Mouse (Mus musculus): ENCODE data around the gene Sipa1l3. TPM values are rescaled to one million over a fixed set of nuclear protein-coding genes. Genes with fewer than 3 reads are reported as not detected.

Sipa1l3 gene
- polyA plus RNA-seq, 1 experiment from 2014 or later = 22.0 TPM

- peak within 1 kb of the TSS; percentile 90 for H3K4me2 ChIP-seq (replicated peaks; ENCODE audit: low read depth)
- H3K9ac ChIP-seq (ENCODE audit: low read depth, low read length) = peak within 1 kb of the TSS; percentile 50
- TF ChIP-seq CTCF (IDR thresholded peaks at IDR 0.05; ENCODE audit: low read depth) = peak; percentile 87
- 0 out of 2 replicates have a peak, but pooled peaks cover 3% of the 10 kb centered on the region for H3K4me1 ChIP-seq (replicated peaks; ENCODE audit: control insufficient read depth, insufficient read depth, low read length)
- H3K36me3 ChIP-seq (ENCODE audit: control insufficient read depth, insufficient read depth) = no peaks in the 10 kb centered on the region
- peak; percentile 39; the same call in 1 of the 2 replicates for ATAC-seq
- no peaks in the 10 kb centered on the region for H3K27me3 ChIP-seq (replicated peaks; ENCODE audit: control insufficient read depth, insufficient read depth, low read length)
- peak within 1 kb of the TSS; percentile 59 for H3K4me3 ChIP-seq (ENCODE audit: low read depth, low read length)
- 1% methylated on average over 59 of the region's 59 CpGs for WGBS
- no peaks in the 10 kb centered on the region for H3K9me3 ChIP-seq (ENCODE audit: control insufficient read depth)
- H3K27ac ChIP-seq (ENCODE audit: low read depth, low read length) = peak within 1 kb of the TSS; percentile 50
Measured at GRCm38 (mm10) chr7:29288942-29289638, 229.4 kb downstream of the Sipa1l3 start, which contains the start of gene Ppp1r14a. Gene Ppp1r14a (plus strand): TSS chr7:29289308.

- H3K27ac ChIP-seq (ENCODE audit: low read depth, low read length) = no peak overlapping the region
- no peak overlapping the region for H3K4me3 ChIP-seq (ENCODE audit: low read depth, low read length)
- TF ChIP-seq CTCF (IDR thresholded peaks at IDR 0.05; ENCODE audit: low read depth) = no peak
- H3K9ac ChIP-seq (ENCODE audit: low read depth, low read length) = no peak overlapping the region
- no peak overlapping the region for H3K4me2 ChIP-seq (replicated peaks; ENCODE audit: low read depth)
- 0 out of 2 replicates have a peak, but pooled peaks cover 2% of the 10 kb centered on the region for H3K4me1 ChIP-seq (replicated peaks; ENCODE audit: control insufficient read depth, insufficient read depth, low read length)
- 63% methylated on average over 2 of the region's 2 CpGs for WGBS
- H3K36me3 ChIP-seq (ENCODE audit: control insufficient read depth, insufficient read depth) = no peaks in the 10 kb centered on the region
- no peak for ATAC-seq
- no peaks in the 10 kb centered on the region for H3K9me3 ChIP-seq (ENCODE audit: control insufficient read depth)
- H3K27me3 ChIP-seq (replicated peaks; ENCODE audit: control insufficient read depth, insufficient read depth, low read length) = no peaks in the 10 kb centered on the region
Measured at GRCm38 (mm10) chr7:29288079-29288478, 230.4 kb downstream of the Sipa1l3 start.

- no peak overlapping the region for H3K4me3 ChIP-seq (ENCODE audit: low read depth, low read length)
- H3K27ac ChIP-seq (ENCODE audit: low read depth, low read length) = no peak overlapping the region
- no peaks in the 10 kb centered on the region for H3K36me3 ChIP-seq (ENCODE audit: control insufficient read depth, insufficient read depth)
- H3K4me2 ChIP-seq (replicated peaks; ENCODE audit: low read depth) = no peak overlapping the region
- ATAC-seq = peak; percentile 39
- H3K27me3 ChIP-seq (replicated peaks; ENCODE audit: control insufficient read depth, insufficient read depth, low read length) = no peaks in the 10 kb centered on the region
- no peaks in the 10 kb centered on the region for H3K4me1 ChIP-seq (replicated peaks; ENCODE audit: control insufficient read depth, insufficient read depth, low read length)
- no peak overlapping the region for H3K9ac ChIP-seq (ENCODE audit: low read depth, low read length)
- TF ChIP-seq CTCF (IDR thresholded peaks at IDR 0.05; ENCODE audit: low read depth) = peak; percentile 61
- no peaks in the 10 kb centered on the region for H3K9me3 ChIP-seq (ENCODE audit: control insufficient read depth)
- WGBS = 76% methylated on average over 7 of the region's 7 CpGs
Measured at GRCm38 (mm10) chr7:29287481-29287880, 231.0 kb downstream of the Sipa1l3 start.

GRCm38 (mm10) chr7:29284523-29284922 lies 233.9 kb downstream of the Sipa1l3 start:
- no peak overlapping the region for H3K4me2 ChIP-seq (replicated peaks; ENCODE audit: low read depth)
- no peaks in the 10 kb centered on the region for H3K36me3 ChIP-seq (ENCODE audit: control insufficient read depth, insufficient read depth)
- no peak for ATAC-seq
- H3K27ac ChIP-seq (ENCODE audit: low read depth, low read length) = no peak overlapping the region
- H3K9ac ChIP-seq (ENCODE audit: low read depth, low read length) = no peak overlapping the region
- no peaks in the 10 kb centered on the region for H3K27me3 ChIP-seq (replicated peaks; ENCODE audit: control insufficient read depth, insufficient read depth, low read length)
- H3K4me3 ChIP-seq (ENCODE audit: low read depth, low read length) = no peak overlapping the region
- H3K4me1 ChIP-seq (replicated peaks; ENCODE audit: control insufficient read depth, insufficient read depth, low read length) = no peaks in the 10 kb centered on the region; the same call in 1 of the 2 replicates
- H3K9me3 ChIP-seq (ENCODE audit: control insufficient read depth) = no peaks in the 10 kb centered on the region
- 73% methylated on average over 6 of the region's 6 CpGs for WGBS
- TF ChIP-seq CTCF (IDR thresholded peaks at IDR 0.05; ENCODE audit: low read depth) = no peak

GRCm38 (mm10) chr7:29283876-29284275 lies 234.6 kb downstream of the Sipa1l3 start:
- no peaks in the 10 kb centered on the region for H3K27me3 ChIP-seq (replicated peaks; ENCODE audit: control insufficient read depth, insufficient read depth, low read length)
- no peak for ATAC-seq
- H3K4me1 ChIP-seq (replicated peaks; ENCODE audit: control insufficient read depth, insufficient read depth, low read length) = no peaks in the 10 kb centered on the region; the same call in 1 of the 2 replicates
- TF ChIP-seq CTCF (IDR thresholded peaks at IDR 0.05; ENCODE audit: low read depth) = no peak
- H3K36me3 ChIP-seq (ENCODE audit: control insufficient read depth, insufficient read depth) = no peaks in the 10 kb centered on the region
- 82% methylated on average over 4 of the region's 4 CpGs for WGBS
- H3K9me3 ChIP-seq (ENCODE audit: control insufficient read depth) = no peaks in the 10 kb centered on the region
- no peak overlapping the region for H3K9ac ChIP-seq (ENCODE audit: low read depth, low read length)
- H3K27ac ChIP-seq (ENCODE audit: low read depth, low read length) = no peak overlapping the region
- H3K4me3 ChIP-seq (ENCODE audit: low read depth, low read length) = no peak overlapping the region
- no peak overlapping the region for H3K4me2 ChIP-seq (replicated peaks; ENCODE audit: low read depth)

GRCm38 (mm10) chr7:29282074-29282554 lies 236.3 kb downstream of the Sipa1l3 start:
- H3K27me3 ChIP-seq (replicated peaks; ENCODE audit: control insufficient read depth, insufficient read depth, low read length) = no peaks in the 10 kb centered on the region
- peak; percentile 65 for ATAC-seq
- TF ChIP-seq CTCF (IDR thresholded peaks at IDR 0.05; ENCODE audit: low read depth) = no peak

More at GRCm38 (mm10) chr7:29282074-29282554, 236.3 kb downstream of the Sipa1l3 start:
- peak overlapping the region; percentile 70 for H3K4me2 ChIP-seq (replicated peaks; ENCODE audit: low read depth)
- 6% methylated on average over 21 of the region's 21 CpGs for WGBS
- no peaks in the 10 kb centered on the region for H3K36me3 ChIP-seq (ENCODE audit: control insufficient read depth, insufficient read depth)
- peak overlapping the region; percentile 91 for H3K9ac ChIP-seq (ENCODE audit: low read depth, low read length)
- H3K9me3 ChIP-seq (ENCODE audit: control insufficient read depth) = no peaks in the 10 kb centered on the region
- H3K4me3 ChIP-seq (ENCODE audit: low read depth, low read length) = peak overlapping the region; percentile 71
- H3K27ac ChIP-seq (ENCODE audit: low read depth, low read length) = peak overlapping the region; percentile 94
- H3K4me1 ChIP-seq (replicated peaks; ENCODE audit: control insufficient read depth, insufficient read depth, low read length) = no peaks in the 10 kb centered on the region; the same call in 1 of the 2 replicates

All from intestine, postnatal 0 days (tissue).